Mouse (Mus musculus) forebrain, postnatal 0 days (tissue): ENCODE measurements around the gene Acap2. TPM values are rescaled to one million over a fixed set of nuclear protein-coding genes. Genes with fewer than 3 reads are reported as not detected.

ENCODE experiments used
- ATAC-seq: fragments of 200-750 bp; cut with Nextera tagmentation; 2 replicates; pipeline ENCODE4 v1.8.0; 2017; ENCODE audit warnings: mild to moderate bottlenecking, moderate library complexity
- DNase-seq: peaks from one replicate; pipeline ENCODE4 v3.0.0-alpha.2; 2015
- H3K27ac ChIP-seq: fragments of 300-500 bp; sonication (generic); 2 replicates; pipeline ENCODE4 v1.5.1; 2014; ENCODE audit warnings: low read depth, mild to moderate bottlenecking, antibody characterized with exemption, low read length, moderate library complexity, mixed read lengths
- H3K27me3 ChIP-seq: fragments of 300-500 bp; sonication (generic); 2 replicates; pipeline ENCODE4 v1.6.1; 2014; ENCODE audit warnings: mild to moderate bottlenecking, low read length, mixed read lengths; ENCODE audit not compliant: insufficient read depth
- H3K36me3 ChIP-seq: fragments of 300-500 bp; sonication (generic); 2 replicates; pipeline ENCODE4 v1.6.1; 2014; ENCODE audit warnings: mild to moderate bottlenecking, moderate library complexity; ENCODE audit not compliant: insufficient read depth
- H3K4me1 ChIP-seq: fragments of 300-500 bp; sonication (generic); 2 replicates; pipeline ENCODE4 v1.6.1; 2014; ENCODE audit warnings: antibody characterized with exemption; ENCODE audit not compliant: insufficient read depth
- H3K4me2 ChIP-seq: fragments of 300-500 bp; sonication (generic); 2 replicates; pipeline ENCODE4 v1.6.1; 2014; ENCODE audit warnings: low read depth, mild to moderate bottlenecking, moderate library complexity
- H3K4me3 ChIP-seq: fragments of 300-500 bp; sonication (generic); 2 replicates; pipeline ENCODE4 v1.5.1; 2014; ENCODE audit warnings: low read depth, low read length, mixed read lengths
- H3K9ac ChIP-seq: fragments of 300-500 bp; sonication (generic); 2 replicates; pipeline ENCODE4 v1.6.1; 2014; ENCODE audit warnings: mild to moderate bottlenecking
- H3K9me3 ChIP-seq: fragments of 300-500 bp; sonication (generic); 2 replicates; pipeline ENCODE4 v1.6.1; 2016; ENCODE audit warnings: low read length
- CTCF ChIP-seq: sonication (generic); IDR thresholded peaks from 2 replicates; pipeline ENCODE4 v1.5.1; 2016; ENCODE audit warnings: antibody characterized with exemption, control low read depth, low read depth
- WGBS: fragments of 180-500 bp; shearing (Covaris S2); extraction: QIAGEN DNeasy Blood & Tissue Kit; methylation state at CpG from one replicate; pipeline ENCODE4 v1.1.7; 2014; 5-methylcytosine and 5-hydroxymethylcytosine counted together
- polyA plus RNA-seq: library from polyadenylated mRNA; unstranded; fragments of >200 nt; fragmentation: Nextera tagmentation; extraction: Ambion mirVana; gene quantifications from 2 replicates; pipeline ENCODE4 v1.2.1, GENCODE M21; 2015
- total RNA-seq: library from RNA; depleted of rRNA; stranded (reverse); fragments of >200 nt; gene quantifications from 2 replicates; pipeline ENCODE4 v1.2.3, GENCODE M21; 2014

Acap2 gene
- total and polyA plus RNA-seq, 2 experiments from 2014 or later = 8.8 to 33.6 TPM

GRCm38 (mm10) chr16:31232491-31233166 is 31.6 kb upstream of the Acap2 start:
- DNase-seq (no peak), ATAC-seq (no peak)
- Histone ChIP-seq H3K4me3 (no peak overlapping the region), H3K27ac (no peak overlapping the region), H3K27me3 (no peaks in the 10 kb centered on the region), H3K4me2 (no peak overlapping the region), H3K9me3 (no peaks in the 10 kb centered on the region), H3K36me3 (no peaks in the 10 kb centered on the region), H3K9ac (no peak overlapping the region), H3K4me1 (no peaks in the 10 kb centered on the region)
- 75% methylated on average over 5 of the region's 5 CpGs for WGBS
- TF ChIP-seq CTCF = no peak

GRCm38 (mm10) chr16:31231591-31231990 is 30.5 kb upstream of the Acap2 start:
- Histone ChIP-seq H3K27ac (no peak overlapping the region), H3K4me1 (no peaks in the 10 kb centered on the region), H3K27me3 (no peaks in the 10 kb centered on the region), H3K4me2 (no peak overlapping the region), H3K9ac (no peak overlapping the region), H3K9me3 (no peaks in the 10 kb centered on the region), H3K36me3 (no peaks in the 10 kb centered on the region), H3K4me3 (no peak overlapping the region)
- WGBS = 77% methylated on average over 5 of the region's 5 CpGs
- ATAC-seq (no peak), DNase-seq (no peak)
- TF ChIP-seq CTCF = no peak

GRCm38 (mm10) chr16:31227746-31228145 is 26.7 kb upstream of the Acap2 start:
- DNase-seq (no peak), ATAC-seq (no peak)
- Histone ChIP-seq H3K27ac (no peak overlapping the region), H3K4me3 (no peak overlapping the region), H3K9ac (no peak overlapping the region), H3K4me1 (no peaks in the 10 kb centered on the region), H3K36me3 (no peaks in the 10 kb centered on the region), H3K27me3 (no peaks in the 10 kb centered on the region), H3K4me2 (no peak overlapping the region), H3K9me3 (no peaks in the 10 kb centered on the region)
- no peak for TF ChIP-seq CTCF
- 98% methylated on average over 1 of the region's 1 CpGs for WGBS

- ATAC-seq (no peak), DNase-seq (no peak)
- no peaks in the 10 kb centered on the region for H3K27me3 ChIP-seq
- no peak overlapping the region for H3K4me3 ChIP-seq
- H3K27ac ChIP-seq = no peak overlapping the region
- no peaks in the 10 kb centered on the region for H3K36me3 ChIP-seq
- no peak overlapping the region for H3K4me2 ChIP-seq
- no peaks in the 10 kb centered on the region for H3K9me3 ChIP-seq
- H3K4me1 ChIP-seq = no peaks in the 10 kb centered on the region
- no peak overlapping the region for H3K9ac ChIP-seq
- TF ChIP-seq CTCF = no peak
- 94% methylated on average over 4 of the region's 4 CpGs for whole genome bisulfite sequencing
Observed at GRCm38 (mm10) chr16:31215271-31215670, 14.2 kb upstream of the Acap2 start.

- no peak for DNase-seq
- Histone ChIP-seq H3K27me3 (no peaks in the 10 kb centered on the region), H3K4me3 (no peak overlapping the region), H3K9ac (no peak overlapping the region), H3K4me1 (no peaks in the 10 kb centered on the region), H3K27ac (no peak overlapping the region), H3K9me3 (no peaks in the 10 kb centered on the region), H3K36me3 (no peaks in the 10 kb centered on the region), H3K4me2 (no peak overlapping the region)
- TF ChIP-seq CTCF = no peak
- WGBS = 89% methylated on average over 6 of the region's 6 CpGs
- no peak for ATAC-seq
Observed at GRCm38 (mm10) chr16:31213463-31213862, 12.4 kb upstream of the Acap2 start.

DNA sequence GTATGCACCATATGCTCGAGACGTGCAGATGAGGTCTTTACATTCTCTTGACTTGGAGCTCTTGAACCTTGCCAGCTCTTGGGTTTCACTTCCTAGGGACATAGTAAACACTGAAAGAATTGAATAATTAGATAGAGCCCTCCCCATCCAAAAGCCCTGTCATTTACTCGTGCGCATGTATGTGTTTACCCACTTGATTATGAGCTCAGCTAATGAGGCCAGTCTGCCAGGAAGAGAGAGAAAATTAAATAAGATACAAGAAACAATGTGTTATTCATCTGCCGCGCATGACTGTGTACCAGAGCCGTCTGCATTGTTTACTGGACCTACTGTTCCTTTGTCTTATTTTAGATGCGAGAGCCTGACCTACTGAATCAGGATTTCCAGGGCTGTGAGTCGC is 10.5 kb upstream of the Acap2 start:
- ATAC-seq (no peak), DNase-seq (no peak)
- H3K36me3 ChIP-seq = no peaks in the 10 kb centered on the region
- H3K9me3 ChIP-seq = no peaks in the 10 kb centered on the region
- H3K4me2 ChIP-seq = no peak overlapping the region
- H3K9ac ChIP-seq = no peak overlapping the region
- H3K27ac ChIP-seq = no peak overlapping the region
- 27% methylated on average over 9 of the region's 9 CpGs for WGBS
- no peaks in the 10 kb centered on the region for H3K4me1 ChIP-seq
- H3K27me3 ChIP-seq = no peaks in the 10 kb centered on the region
- no peak overlapping the region for H3K4me3 ChIP-seq
- TF ChIP-seq CTCF = no peak

GRCm38 (mm10) chr16:31210453-31210852 is 9.4 kb upstream of the Acap2 start:
- H3K9me3 ChIP-seq = no peaks in the 10 kb centered on the region
- no peaks in the 10 kb centered on the region for H3K36me3 ChIP-seq
- H3K4me1 ChIP-seq = no peaks in the 10 kb centered on the region
- no peak overlapping the region for H3K9ac ChIP-seq
- H3K27me3 ChIP-seq = no peaks in the 10 kb centered on the region
- TF ChIP-seq CTCF = no peak
- WGBS = 83% methylated on average over 4 of the region's 4 CpGs
- ATAC-seq (no peak), DNase-seq (no peak)
- no peak overlapping the region for H3K4me2 ChIP-seq
- H3K4me3 ChIP-seq = no peak overlapping the region
- H3K27ac ChIP-seq = no peak overlapping the region

- Histone ChIP-seq H3K27ac (no peak overlapping the region), H3K36me3 (no peaks in the 10 kb centered on the region), H3K4me2 (no peak overlapping the region), H3K9ac (no peak overlapping the region), H3K4me1 (no peaks in the 10 kb centered on the region), H3K4me3 (no peak overlapping the region), H3K27me3 (no peaks in the 10 kb centered on the region), H3K9me3 (no peaks in the 10 kb centered on the region)
- no peak for TF ChIP-seq CTCF
- WGBS = 90% methylated on average over 5 of the region's 5 CpGs
- DNase-seq (no peak), ATAC-seq (no peak)
Observed at GRCm38 (mm10) chr16:31209911-31210310, 8.9 kb upstream of the Acap2 start.
